Mouse (Mus musculus): ENCODE measurements around the gene Sh3yl1. TPM values are rescaled to one million over a fixed set of nuclear protein-coding genes. Genes with fewer than 3 reads are reported as not detected.

The Sh3yl1 gene
- 1.2 and 1.3 TPM in 2 replicates for polyA plus RNA-seq (2012; rRNA removed)

GRCm38 (mm10) chr12:30911261-30912047, at the start of gene Sh3yl1, which contains the start of gene Acp1:
Sh3yl1 (plus strand) TSS chr12:30911668.
Acp1 (minus strand) TSS chr12:30911589.

GRCm38 (mm10) chr12:30883986-30884621, 27.4 kb upstream of the Sh3yl1 start, which contains the start of gene Alkal2:
Alkal2 (plus strand) TSS chr12:30884322.

Other genes with a start within 250 kb of the Sh3yl1 start
- gene Alkal2, start 27.3 kb upstream of the Sh3yl1 start, polyA plus RNA-seq (2012; rRNA removed): 0.65 and 1.4 TPM in 2 replicates
- gene Acp1, start 79 bp upstream of the Sh3yl1 start, polyA plus RNA-seq (2012; rRNA removed): 1.1 and 1.9 TPM in 2 replicates
- 3.2 and 3.4 TPM in 2 replicates for gene Fam110c, start 162.2 kb downstream of the Sh3yl1 start, polyA plus RNA-seq (2012; rRNA removed)

All from stomach, adult 2 months (tissue).